Mouse (Mus musculus) intestine, postnatal 0 days (tissue): ENCODE measurements around the gene Tnik. TPM values are rescaled to one million over a fixed set of nuclear protein-coding genes. Genes with fewer than 3 reads are reported as not detected.

Experiments
- ATAC-seq: fragments of 200-750 bp; cut with Nextera tagmentation; 2 replicates; pipeline ENCODE4 v1.8.0; 2017; ENCODE audit warnings: mild to moderate bottlenecking, moderate TSS enrichment, moderate library complexity
- H3K27ac ChIP-seq: fragments of 300-500 bp; sonication (generic); 2 replicates; pipeline ENCODE4 v1.5.1; 2014; ENCODE audit warnings: mild to moderate bottlenecking, low read depth, low read length, moderate library complexity
- H3K27me3 ChIP-seq: fragments of 300-500 bp; sonication (generic); replicated peaks from 2 replicates; pipeline ENCODE4 v1.6.1; 2014; ENCODE audit warnings: low read length, mixed read lengths; ENCODE audit not compliant: control insufficient read depth, insufficient read depth
- H3K36me3 ChIP-seq: fragments of 300-500 bp; sonication (generic); 2 replicates; pipeline ENCODE4 v1.6.1; 2014; ENCODE audit warnings: mild to moderate bottlenecking, moderate library complexity; ENCODE audit not compliant: control insufficient read depth, insufficient read depth
- H3K4me1 ChIP-seq: fragments of 300-500 bp; sonication (generic); replicated peaks from 2 replicates; pipeline ENCODE4 v1.6.1; 2014; ENCODE audit warnings: antibody characterized with exemption, low read length, mixed read lengths; ENCODE audit not compliant: control insufficient read depth, insufficient read depth
- H3K4me2 ChIP-seq: fragments of 300-500 bp; sonication (generic); replicated peaks from 2 replicates; pipeline ENCODE4 v1.6.1; 2014; ENCODE audit warnings: low read depth, mild to moderate bottlenecking, moderate library complexity
- H3K4me3 ChIP-seq: fragments of 300-500 bp; sonication (generic); 2 replicates; pipeline ENCODE4 v1.5.1; 2014; ENCODE audit warnings: low read depth, low read length
- H3K9ac ChIP-seq: fragments of 300-500 bp; sonication (generic); 2 replicates; pipeline ENCODE4 v1.6.1; 2014; ENCODE audit warnings: mild to moderate bottlenecking, low read depth, low read length
- H3K9me3 ChIP-seq: fragments of 300-500 bp; sonication (generic); 2 replicates; pipeline ENCODE4 v1.6.1; 2016; ENCODE audit warnings: mixed run types; ENCODE audit not compliant: control insufficient read depth
- CTCF ChIP-seq: sonication (generic); IDR thresholded peaks from 2 replicates; pipeline ENCODE4 v1.5.1; 2016; ENCODE audit warnings: low read depth, mild to moderate bottlenecking, control low read depth, antibody characterized with exemption, moderate library complexity
- WGBS: fragments of 180-500 bp; shearing (Covaris S2); extraction: QIAGEN DNeasy Blood & Tissue Kit; methylation state at CpG from one replicate; pipeline ENCODE4 v1.1.7; 2014; 5-methylcytosine and 5-hydroxymethylcytosine counted together
- polyA plus RNA-seq: library from polyadenylated mRNA; unstranded; fragments of >200 nt; fragmentation: Nextera tagmentation; extraction: Ambion mirVana; gene quantifications from 2 replicates; pipeline ENCODE4 v1.2.1, GENCODE M21; 2015

Tnik gene
- polyA plus RNA-seq, 1 experiment from 2014 or later = 7.9 TPM

GRCm38 (mm10) chr3:28652574-28652973 is 389.6 kb downstream of the Tnik start:
- no peak for TF ChIP-seq CTCF
- WGBS = 87% methylated on average over 3 of the region's 3 CpGs
- Histone ChIP-seq H3K27me3 (no peaks in the 10 kb centered on the region), H3K4me1 (no peaks in the 10 kb centered on the region), H3K27ac (no peak overlapping the region), H3K9me3 (no peaks in the 10 kb centered on the region), H3K9ac (no peak overlapping the region), H3K4me2 (no peak overlapping the region), H3K4me3 (no peak overlapping the region), H3K36me3 (peaks cover 33% of the 10 kb centered on the region)
- ATAC-seq = no peak

GRCm38 (mm10) chr3:28653043-28653442 is 390.0 kb downstream of the Tnik start:
- WGBS = 85% methylated on average over 3 of the region's 3 CpGs
- no peak for TF ChIP-seq CTCF

GRCm38 (mm10) chr3:28654740-28655139 is 391.7 kb downstream of the Tnik start:
- H3K4me2 ChIP-seq = no peak overlapping the region
- H3K27ac ChIP-seq = no peak overlapping the region
- H3K4me1 ChIP-seq = no peaks in the 10 kb centered on the region
- TF ChIP-seq CTCF = no peak
- no peak overlapping the region for H3K9ac ChIP-seq
- no peak for ATAC-seq
- no peaks in the 10 kb centered on the region for H3K9me3 ChIP-seq
- H3K27me3 ChIP-seq = no peaks in the 10 kb centered on the region
- no peak overlapping the region for H3K4me3 ChIP-seq
- peaks cover 24% of the 10 kb centered on the region for H3K36me3 ChIP-seq

More at GRCm38 (mm10) chr3:28653043-28653442, 390.0 kb downstream of the Tnik start:
- Histone ChIP-seq H3K36me3 (peaks cover 31% of the 10 kb centered on the region), H3K9me3 (no peaks in the 10 kb centered on the region), H3K27ac (no peak overlapping the region), H3K4me1 (no peaks in the 10 kb centered on the region), H3K27me3 (no peaks in the 10 kb centered on the region), H3K9ac (no peak overlapping the region), H3K4me3 (no peak overlapping the region), H3K4me2 (no peak overlapping the region)
- no peak for ATAC-seq

- no peaks in the 10 kb centered on the region for H3K4me1 ChIP-seq
- no peak overlapping the region for H3K9ac ChIP-seq
- no peak overlapping the region for H3K4me3 ChIP-seq
- ATAC-seq = no peak
- H3K4me2 ChIP-seq = no peak overlapping the region
- no peaks in the 10 kb centered on the region for H3K9me3 ChIP-seq
- WGBS = 39% methylated on average over 1 of the region's 1 CpGs
- peaks cover 20% of the 10 kb centered on the region for H3K36me3 ChIP-seq
- peak; percentile 70 for TF ChIP-seq CTCF
- no peak overlapping the region for H3K27ac ChIP-seq
- no peaks in the 10 kb centered on the region for H3K27me3 ChIP-seq
Measured at GRCm38 (mm10) chr3:28658349-28658748, 395.3 kb downstream of the Tnik start.

- no peak overlapping the region for H3K4me3 ChIP-seq
- ATAC-seq = no peak
- H3K4me1 ChIP-seq = peaks cover 4% of the 10 kb centered on the region; the same call in 1 of the 2 replicates
- H3K9me3 ChIP-seq = no peaks in the 10 kb centered on the region
- 82% methylated on average over 7 of the region's 7 CpGs for WGBS
- no peak overlapping the region for H3K27ac ChIP-seq
- no peak overlapping the region for H3K4me2 ChIP-seq
- no peaks in the 10 kb centered on the region for H3K27me3 ChIP-seq
- H3K36me3 ChIP-seq = no peaks in the 10 kb centered on the region
- H3K9ac ChIP-seq = no peak overlapping the region
- TF ChIP-seq CTCF = no peak
Measured at GRCm38 (mm10) chr3:28680851-28681250, 417.8 kb downstream of the Tnik start.

- H3K27ac ChIP-seq = no peak overlapping the region
- H3K4me2 ChIP-seq = no peak overlapping the region
- WGBS = 24% methylated on average over 6 of the region's 6 CpGs
- H3K9me3 ChIP-seq = no peaks in the 10 kb centered on the region
- peaks cover 4% of the 10 kb centered on the region; the same call in 1 of the 2 replicates for H3K4me1 ChIP-seq
- H3K36me3 ChIP-seq = no peaks in the 10 kb centered on the region
- H3K27me3 ChIP-seq = no peaks in the 10 kb centered on the region
- H3K9ac ChIP-seq = no peak overlapping the region
- ATAC-seq = peak; percentile 81
- no peak for TF ChIP-seq CTCF
- H3K4me3 ChIP-seq = no peak overlapping the region
Measured at GRCm38 (mm10) chr3:28681866-28682265, 418.9 kb downstream of the Tnik start.

- Histone ChIP-seq H3K4me1 (peaks cover 4% of the 10 kb centered on the region; the same call in 1 of the 2 replicates), H3K27ac (no peak overlapping the region), H3K4me2 (no peak overlapping the region), H3K36me3 (no peaks in the 10 kb centered on the region), H3K4me3 (no peak overlapping the region), H3K9me3 (no peaks in the 10 kb centered on the region), H3K9ac (no peak overlapping the region), H3K27me3 (no peaks in the 10 kb centered on the region)
- 72% methylated on average over 3 of the region's 3 CpGs for WGBS
- ATAC-seq = no peak
- no peak for TF ChIP-seq CTCF
Measured at GRCm38 (mm10) chr3:28682411-28682810, 419.4 kb downstream of the Tnik start.
